Mouse (Mus musculus) gastrocnemius, adult 18-20 months (tissue): Measurements from ENCODE around the gene Phkg1. TPM values are rescaled to one million over a fixed set of nuclear protein-coding genes. Genes with fewer than 3 reads are reported as not detected.
A peak's percentile ranks its signal among the peaks of the same experiment; 100 is the strongest.
"Not testable (repeated sequence)": the region's sequence is repeated elsewhere in the genome, so short reads cannot be mapped to it uniquely, and the experiment has no call there.

Source experiments
- DNase-seq: peaks from one replicate; pipeline ENCODE4 v3.0.0; 2021; ENCODE audit warnings: low spot score
- total RNA-seq, 2 experiments: library from RNA; stranded (reverse); gene quantifications; 2 replicates each; pipeline ENCODE4 v1.2.3; 2021

Gene Phkg1
- total RNA-seq, 2 experiments from 2014 or later, result 297 to 369 TPM

DNA sequence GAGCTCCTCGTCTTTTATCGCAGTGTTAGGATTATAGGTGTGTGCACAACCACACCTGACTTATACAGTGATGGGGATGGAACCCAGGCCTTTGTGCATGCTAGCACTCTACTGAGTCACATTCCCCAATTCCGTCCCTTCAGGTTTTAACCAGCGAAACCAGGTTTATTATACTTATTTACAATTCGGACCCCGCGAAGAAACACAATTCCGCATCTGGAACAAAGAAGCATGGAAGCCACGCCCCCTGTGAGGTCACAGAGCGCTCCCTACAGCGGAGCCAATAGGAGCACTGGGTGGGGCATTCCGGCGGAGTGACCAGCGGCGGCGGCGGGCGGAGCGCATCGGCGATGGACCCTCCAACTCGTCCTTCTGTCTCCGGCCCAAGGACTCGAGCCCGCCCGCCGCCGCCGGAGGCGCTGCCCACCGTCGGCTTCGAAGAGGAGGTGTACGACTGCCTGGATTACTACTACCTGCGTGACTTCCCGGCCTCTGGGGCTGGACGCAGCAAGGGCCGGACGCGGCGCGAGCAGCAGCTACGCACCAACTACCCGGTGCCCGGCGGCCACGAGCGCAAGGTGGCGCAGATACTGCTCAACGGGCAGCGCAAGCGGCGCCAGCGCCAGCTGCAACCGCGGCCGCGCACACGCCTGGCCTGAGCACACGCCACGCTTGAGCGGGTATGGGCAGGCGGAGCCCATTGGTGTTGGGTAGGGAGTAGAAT is 10.1 kb upstream of the Phkg1 start, which contains the start of gene Nupr1l:
Nupr1l (plus strand) TSS at position 299 of the 724 bp plus-strand sequence.
- peak; percentile 87 for DNase-seq

DNA sequence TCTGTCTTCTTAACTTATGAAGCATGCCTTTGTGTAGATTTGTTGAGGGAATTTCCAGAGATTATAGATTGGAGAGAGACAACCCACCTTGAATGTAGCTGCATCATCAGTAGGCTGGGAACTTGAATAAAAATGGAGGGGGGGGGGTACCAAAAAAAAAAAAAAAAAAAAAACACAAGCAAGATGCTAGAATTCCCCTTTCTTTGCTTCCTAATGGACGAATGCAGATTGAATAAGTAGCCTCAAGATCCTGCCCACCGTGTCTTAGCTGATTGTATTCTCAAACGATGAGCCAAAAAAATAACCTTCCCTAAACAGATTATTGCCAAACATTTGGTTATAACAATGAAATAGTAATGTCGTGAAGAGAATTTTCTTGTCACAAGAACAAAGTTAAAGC is 9.4 kb upstream of the Phkg1 start:
- DNase-seq, result no peak

DNA sequence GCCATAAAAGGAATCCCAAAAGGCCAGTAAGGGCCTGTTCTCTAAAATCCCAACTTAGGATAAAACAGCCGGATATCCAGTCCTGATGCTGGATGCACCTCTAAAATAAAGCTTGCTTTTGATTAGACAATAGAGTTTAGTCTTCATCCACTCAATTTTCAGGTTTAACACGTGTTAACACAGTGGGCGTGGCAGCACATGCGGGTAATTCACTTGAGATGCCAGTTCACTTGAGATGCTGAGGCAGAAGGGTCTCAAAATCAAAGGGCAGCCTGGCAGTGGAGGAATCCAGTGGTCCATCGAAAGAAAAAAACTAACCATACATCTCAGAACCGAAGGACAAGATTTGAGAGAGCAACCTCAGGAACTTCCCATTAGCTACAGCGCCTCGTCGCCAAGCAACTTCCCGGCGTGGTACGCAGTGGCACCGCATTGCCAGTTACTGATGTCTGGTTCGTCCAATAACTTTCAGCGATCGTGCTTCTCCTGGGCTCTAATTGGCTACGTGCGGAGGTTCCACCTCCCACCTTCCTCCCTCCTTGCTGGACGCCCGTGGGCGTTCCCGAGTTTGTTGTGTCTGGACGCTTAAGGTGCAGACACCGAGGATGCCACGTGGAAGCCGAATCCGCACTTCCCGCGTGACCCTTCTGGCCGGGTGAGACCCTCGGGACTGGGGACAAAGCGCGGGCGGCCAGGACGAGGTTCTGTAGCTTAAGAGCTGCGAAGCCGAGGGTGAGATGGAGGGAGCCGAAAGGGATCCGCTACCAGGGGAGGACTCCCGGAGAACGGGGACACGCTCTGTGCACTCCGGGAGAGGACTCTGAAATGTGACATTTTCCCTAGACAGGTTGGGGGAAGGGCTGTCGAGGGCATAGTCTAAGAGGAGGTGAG is 2.9 kb downstream of the Phkg1 start, which contains the start of gene Zbed5:
Zbed5 (plus strand) TSS at position 526 of the 891 bp plus-strand sequence.
- DNase-seq, result peak; percentile 92

DNA sequence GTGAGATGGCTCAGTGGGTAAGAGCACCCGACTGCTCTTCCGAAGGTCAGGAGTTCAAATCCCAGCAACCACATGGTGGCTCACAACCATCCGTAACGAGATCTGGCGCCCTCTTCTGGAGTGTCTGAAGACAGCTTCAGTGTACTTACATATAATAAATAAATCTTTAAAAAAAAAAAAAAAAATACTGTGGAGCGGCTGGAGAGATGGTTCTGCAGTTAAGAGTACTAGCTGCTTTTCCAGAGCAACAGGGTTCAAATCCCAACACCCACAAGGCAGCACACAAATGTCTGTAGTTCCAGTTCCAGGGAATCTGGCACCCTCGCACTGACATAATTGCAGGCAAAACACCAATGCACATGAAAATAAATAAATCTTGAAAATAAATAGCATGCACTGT is 8.0 kb downstream of the Phkg1 start:
- DNase-seq, result not testable (repeated sequence)

DNA sequence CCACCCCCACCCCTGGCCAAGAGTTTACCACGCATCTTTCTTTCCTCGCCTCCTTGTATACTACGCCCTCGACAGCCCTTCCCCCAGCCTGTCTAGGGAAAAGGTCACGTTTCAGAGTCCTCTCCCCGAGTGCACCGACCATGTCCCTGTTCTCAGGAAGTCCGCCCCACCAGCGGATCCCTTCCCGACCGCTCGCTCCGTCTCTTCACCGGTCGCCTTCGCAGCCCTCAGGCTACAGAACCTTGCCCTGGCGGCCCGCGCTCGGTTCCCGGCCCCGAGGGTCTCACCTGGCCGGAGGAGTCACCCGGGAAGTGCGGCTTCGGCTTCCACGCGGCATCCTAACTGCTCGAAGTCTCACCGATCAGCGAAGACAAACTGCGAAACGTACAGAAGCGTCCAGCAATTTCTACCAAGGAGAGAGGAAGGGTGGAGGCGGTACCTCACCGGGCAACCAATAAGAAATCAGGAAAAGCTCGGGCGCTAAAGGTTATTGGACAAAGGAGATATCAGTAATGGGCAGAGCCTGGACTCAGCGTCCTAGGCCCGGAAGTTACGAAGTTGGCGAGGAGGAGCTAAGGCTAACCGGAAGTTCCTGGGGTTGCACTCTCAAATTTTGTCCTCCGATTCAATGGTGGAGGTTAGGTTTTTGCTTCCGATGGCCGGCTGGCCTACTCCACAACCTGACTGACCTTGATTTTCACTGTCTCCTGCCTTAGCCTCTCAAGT is 11.3 kb downstream of the Phkg1 start, which contains the start of gene Chchd2:
Chchd2 (minus strand) TSS at position 560 of the 726 bp plus-strand sequence.
- peak; percentile 97 for DNase-seq

DNA sequence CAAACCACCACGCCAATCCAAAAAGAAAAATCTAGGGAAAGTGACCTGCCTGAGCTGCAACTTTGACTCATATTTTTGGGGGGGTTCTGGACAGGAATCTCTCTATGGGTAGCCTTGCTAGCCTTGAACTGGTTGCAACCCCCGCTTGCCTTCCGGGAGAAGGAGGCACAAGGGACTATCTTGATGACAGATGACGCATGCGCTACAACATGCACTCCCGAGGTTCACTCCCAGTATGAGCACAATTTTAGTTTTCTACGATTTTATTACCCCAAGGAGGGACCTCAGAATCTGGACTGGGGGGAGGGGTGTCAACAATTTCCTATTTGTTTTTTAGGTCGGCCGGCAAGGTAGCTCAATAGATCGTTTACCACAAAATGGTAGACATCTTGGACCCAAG is 12.1 kb downstream of the Phkg1 start:
- no peak for DNase-seq

DNA sequence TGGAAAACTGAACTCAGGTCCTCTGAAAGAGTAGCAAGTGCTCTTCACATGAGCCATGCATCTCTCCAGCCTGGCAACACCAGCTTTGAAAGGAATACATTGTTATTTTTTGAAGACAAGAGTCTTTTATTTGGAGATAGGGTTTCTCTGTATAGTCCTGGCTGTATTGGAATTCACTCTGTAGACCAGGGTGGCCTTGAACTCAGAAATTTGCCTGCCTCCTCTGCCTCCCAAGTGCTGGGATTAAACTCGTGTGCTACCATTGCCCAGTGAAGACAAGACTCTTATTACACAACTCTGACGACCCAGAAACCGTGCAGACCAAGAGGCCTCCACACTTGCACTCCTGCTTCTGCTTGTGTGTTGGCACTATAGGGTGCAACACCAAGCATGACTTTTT is 18.5 kb downstream of the Phkg1 start:
- DNase-seq, result no peak

DNA sequence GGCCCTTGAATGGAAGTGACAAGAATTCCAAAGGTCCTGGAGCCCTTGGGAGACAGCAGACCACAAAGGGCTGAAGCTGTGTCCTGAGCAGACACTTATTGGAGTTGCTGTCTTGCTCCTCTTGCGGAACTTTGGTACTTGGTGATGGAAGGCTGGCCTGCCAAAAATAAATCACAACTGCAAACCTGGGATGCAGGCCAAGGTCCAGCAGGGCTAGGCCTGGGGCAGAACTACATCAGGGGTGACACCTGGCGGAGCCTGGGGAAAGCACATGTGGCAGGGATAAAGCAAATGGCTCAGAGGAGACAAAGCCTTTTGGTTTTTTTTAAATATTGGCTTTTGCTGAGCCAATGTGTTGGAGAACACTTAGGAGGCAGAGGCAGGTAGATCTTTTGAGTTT is 19.4 kb downstream of the Phkg1 start:
- peak; percentile 90 for DNase-seq

DNA sequence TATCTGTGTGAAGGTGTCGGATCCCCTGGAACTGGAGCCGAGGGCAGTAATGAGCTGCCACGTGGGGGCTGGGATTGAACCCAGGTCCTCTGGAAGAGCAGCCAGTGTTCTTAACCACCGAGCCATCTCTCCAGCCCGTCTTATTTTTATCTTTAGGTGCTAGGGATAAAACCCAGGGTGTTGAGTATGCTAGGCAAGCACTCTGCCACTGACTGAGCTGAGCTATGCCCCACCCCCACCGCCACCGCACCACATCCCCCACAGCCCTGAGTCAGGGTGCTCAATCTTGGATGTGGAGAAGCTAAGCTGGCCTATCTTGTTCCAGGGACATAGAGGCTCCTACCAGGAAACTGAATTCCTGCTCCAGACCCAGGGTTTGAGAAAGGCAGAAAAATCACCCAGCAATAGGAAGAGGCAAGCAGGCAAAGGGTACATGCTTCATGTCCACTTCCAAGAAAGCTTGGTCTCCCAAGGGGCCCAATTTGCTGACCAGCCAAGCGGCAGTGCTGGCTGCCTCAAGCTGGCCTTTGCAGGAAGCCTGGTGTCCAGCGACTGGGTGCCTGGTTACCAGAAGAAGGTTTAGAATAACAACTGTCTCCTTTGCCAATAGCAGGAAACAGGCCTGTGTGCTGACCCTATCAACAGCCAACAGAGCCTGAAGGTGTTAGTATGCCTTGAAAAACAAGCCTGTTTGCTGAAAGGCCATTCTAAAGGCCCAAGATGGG is 20.5 kb downstream of the Phkg1 start:
- peak; percentile 83 for DNase-seq

DNA sequence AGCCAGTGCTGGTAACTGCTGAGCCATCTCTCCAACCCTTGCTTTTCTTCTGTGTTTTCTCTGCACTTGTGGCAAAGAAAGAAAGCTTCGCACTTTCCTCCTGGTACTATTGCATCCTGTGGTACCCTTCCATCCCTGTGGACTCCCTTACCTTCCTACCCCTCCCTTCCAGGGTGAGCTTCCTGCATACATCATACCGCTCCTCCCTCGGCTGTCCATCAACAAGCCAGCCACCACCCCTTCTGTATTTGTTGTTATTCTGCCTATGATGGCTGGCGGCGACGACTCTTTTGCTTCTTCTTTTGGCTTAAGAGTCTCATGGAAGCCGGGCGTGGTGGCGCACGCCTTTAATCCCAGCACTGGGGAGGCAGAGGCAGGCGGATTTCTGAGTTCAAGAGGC is 23.3 kb downstream of the Phkg1 start:
- DNase-seq, result no peak

DNA sequence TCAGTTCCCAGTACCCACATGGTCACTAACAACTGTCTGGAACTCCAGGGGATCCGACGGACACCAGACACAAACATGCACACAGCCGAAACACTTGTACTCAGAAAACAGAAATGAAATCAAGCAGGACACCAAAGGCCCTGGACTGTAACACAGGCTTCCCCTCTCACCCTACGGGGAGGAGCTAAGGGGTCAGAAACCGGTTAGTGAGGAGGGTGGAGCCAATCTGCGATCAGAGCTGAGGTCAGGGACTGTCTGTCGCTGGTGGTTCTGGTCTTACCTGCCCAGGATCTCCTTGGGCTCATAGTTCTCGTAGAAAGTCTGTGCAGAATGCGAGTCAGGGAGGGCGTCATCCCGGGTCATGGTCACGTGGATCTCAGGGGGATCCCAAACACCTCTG is 24.4 kb downstream of the Phkg1 start:
- DNase-seq, result no peak

DNA sequence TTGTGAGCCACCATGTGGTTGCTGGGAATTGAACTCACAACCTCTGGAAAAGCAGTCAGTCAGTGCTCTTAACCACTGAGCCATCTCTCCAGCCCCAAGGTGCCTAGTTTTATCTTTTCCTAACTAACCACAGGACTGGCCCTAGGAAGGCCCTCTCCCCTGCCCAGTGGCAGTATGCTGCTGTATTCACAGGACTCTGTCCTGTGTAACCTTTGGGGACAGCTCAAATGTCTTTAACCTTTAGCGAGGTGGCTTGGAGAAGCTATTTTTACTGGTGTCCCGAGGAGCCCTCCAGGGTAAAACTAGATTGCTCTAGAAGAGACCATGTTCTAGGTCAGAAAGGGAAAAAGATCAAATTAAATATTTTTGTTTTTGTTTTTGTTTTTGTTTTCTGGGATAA is 27.1 kb downstream of the Phkg1 start:
- DNase-seq, result peak; percentile 55

DNA sequence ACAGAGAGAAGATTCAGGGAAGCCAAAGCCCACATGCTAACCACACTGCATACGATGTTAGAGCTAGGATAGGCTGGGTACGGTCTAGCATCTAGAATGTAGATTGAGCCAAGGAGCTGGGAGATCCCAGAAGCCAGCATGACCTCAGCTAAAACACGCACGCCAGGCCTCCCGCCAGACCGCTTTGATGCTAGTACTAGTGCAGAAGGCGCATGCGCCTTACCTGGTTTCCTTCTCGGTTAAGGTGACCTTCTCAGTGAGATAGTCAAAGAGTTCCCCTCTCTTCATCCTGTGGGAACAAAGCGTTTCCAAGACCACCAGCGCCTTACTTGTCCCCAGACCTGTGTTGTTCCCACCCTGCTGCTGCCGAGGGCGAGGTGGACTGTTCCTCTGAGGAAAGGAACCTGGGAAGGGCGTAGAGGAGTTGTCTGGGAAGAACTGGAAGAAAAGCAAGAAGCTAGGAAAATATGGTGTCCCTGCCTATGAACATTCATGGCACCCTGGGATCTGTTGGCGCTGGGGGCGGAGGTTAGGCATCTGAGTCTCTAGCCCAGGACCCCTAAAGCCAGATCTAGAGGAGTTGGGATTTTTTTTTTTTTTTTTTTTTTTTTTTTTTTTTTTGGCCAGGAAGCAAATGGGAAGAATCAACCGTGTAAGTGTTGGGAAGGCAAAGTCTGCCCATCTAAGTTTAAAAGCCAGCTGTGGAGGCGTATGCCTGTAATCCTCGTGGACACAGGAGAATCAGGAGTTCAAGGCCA is 28.9 kb downstream of the Phkg1 start:
- no peak for DNase-seq

DNA sequence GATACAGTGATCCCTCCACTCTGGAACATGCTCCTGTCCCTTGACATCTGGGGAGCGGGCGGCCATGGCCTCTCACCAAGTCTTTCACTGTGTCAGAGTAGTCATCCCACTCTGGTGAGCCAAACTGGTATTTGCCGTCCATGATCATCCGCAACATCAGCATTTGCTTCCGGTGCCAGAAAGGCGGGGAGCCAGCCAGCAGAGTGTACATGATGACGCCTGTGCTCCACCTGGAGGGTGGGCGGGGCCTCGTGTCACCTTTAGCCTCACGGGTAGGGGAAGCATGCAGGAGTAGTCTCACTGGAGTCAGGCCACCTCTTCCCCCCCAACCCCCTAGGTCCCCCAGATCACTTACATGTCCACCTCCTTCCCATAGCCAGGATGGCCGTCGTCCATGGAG is 32.5 kb downstream of the Phkg1 start:
- DNase-seq, result peak; percentile 31

DNA sequence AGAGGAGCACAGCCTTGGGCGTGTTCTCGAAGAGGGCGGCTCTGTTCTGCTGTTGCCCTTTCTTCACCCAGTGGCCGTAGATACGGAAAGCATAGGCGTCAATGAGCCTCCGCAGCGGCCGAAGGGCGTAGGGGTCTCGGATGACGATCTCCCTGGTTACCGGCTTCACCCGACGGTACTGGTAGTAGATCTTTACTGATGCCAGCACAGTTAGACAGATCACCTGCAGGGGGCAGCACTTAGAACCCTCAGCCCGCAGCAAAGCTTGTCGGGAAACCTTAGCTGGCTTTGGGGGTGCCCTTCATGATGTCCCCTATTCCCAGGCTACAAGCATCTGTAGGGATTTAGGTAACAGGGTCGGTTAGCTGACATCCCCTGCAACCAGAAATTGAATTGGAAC is 33.9 kb downstream of the Phkg1 start:
- DNase-seq, result peak; percentile 55

DNA sequence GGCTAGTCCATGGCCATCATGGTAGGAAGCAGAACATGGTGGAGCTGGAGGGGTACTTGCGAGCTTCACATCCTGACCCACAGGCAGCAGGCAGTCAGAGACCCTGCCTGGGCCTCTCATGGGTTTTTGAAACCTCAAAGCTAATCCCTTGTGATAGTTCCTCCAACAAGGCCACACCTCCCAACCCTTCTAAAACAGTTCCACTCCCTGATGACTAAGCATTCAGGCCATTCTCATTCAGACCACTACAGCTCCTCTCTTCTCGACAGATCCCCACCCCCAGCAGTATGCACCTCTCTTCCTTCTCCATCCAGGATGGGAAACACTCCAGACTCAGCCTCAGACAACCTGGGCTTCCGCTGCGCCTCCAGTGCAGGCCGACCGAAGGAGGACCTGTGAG is 36.0 kb downstream of the Phkg1 start:
- DNase-seq, result no peak

DNA sequence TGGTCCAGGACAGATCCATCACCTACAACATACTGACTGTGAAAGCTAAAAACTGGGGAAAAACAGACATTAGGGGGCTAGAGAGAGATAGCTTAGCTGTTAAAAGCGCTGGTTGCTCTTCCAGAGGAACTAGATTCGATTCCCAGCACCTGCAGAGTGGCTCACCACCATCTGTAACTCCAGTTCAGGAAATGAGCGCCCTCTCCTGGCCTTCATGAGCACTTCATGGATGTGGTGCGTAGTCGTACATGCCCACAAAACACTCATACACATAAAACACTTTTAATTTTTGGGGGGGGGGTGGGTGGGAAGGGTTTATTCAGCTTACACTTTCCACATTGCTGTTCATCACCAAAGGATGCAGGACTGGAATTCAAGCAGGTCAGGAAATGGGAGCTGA is 41.9 kb downstream of the Phkg1 start:
- no peak for DNase-seq

DNA sequence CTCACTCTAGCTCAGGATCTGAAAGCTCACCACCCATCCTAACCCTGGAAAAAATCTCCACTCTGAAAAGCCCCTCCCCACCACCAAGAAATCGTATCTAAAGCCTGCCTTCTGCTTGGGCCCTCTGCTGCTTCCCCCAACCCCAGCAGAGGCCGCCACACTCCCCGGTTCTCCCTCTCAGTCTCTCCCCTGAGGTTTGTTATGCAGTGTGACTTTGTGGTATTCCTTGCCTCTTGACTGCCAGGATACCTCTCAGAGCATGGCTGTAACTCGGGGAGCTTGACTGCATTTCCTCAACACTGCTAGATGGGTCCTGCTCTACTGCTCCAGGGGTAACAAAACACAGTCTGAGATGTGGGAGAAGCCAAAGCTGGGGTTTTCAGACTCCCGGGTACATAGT is 43.2 kb downstream of the Phkg1 start:
- no peak for DNase-seq

DNA sequence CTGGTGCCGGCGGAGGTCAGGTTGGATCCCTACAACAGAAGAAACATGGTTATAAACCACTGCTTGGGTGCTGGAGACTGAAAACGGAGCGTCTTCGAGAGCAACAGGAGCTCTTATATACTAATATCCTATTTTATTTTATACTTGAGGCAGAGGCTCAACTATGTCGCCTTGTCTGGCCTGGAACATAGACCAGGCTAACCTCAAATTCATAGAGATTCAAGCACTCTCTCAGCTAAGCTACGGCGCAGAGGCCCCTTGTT is 50.9 kb downstream of the Phkg1 start:
- no peak for DNase-seq

DNA sequence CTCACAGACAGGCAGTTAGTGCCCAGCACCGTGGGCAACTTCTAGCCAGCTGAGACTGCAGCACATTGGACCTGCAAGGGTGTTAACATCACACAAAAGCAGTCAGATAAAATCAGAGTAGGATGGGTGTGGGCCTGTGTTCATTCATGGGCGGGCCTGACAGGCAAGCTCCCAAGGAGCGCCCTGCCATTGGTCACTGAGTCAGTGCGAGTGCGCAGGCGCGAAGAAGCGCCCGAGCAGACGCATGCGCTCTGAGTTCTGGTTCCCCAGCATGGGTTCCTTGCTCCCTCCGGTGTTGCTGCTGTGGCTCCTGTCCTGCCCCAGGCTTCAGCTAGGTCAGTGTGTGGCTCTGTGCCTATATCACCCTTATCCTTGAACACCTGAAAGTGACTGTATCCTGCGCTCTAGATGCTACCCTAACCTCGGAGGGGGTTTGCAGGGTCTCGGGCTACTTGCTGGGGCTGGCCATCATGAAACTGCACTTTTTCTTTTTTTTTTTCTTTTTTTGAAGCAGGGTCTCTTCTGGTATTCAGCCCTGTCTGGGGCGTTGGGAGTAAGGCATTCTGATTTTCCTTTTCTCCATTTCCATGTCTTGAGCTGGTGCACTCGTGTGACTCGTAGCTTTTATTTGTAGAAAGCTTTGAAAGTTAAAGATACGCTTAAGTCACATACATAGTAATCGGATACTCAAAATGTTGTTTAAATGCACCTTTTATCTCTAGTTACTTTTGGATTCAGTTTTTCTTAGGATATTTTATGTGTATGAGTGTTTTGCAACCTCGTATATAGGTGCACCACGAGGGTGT is 51.4 kb downstream of the Phkg1 start, which contains the start of gene Sumf2:
Sumf2 (plus strand) TSS at position 235 of the 806 bp plus-strand sequence.
- DNase-seq, result peak; percentile 96
